Mouse (Mus musculus): ENCODE results near the gene Hectd3.

The Hectd3 gene

DNA sequence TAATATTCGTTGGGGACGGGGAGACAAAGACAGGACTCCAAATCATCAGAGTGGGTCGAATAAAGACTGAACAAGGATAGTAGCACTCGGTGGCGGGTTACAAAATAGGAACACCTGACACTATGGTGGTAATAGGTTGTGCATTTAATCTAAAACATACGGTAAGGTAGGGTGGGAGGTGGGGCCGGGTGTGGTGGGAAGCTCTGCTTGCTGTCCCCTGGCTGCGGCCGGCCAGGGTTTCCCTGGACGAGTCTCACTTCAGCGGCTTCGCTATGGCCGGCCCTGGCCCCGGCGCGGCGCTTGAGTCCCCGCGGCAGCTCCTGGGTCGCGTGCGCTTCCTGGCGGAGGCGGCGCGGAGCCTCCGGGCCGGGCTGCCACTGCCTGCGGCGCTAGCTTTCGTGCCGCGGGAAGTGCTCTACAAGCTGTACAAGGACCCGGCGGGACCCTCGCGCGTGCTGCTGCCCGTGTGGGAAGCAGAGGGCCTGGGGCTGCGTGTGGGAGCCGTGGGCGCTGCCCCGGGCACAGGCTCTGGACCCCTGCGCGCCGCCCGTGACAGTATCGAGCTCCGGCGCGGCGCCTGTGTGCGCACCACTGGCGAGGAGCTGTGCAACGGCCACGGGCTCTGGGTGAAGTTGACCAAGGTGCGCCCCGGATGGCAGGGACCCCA is at the start of gene Hectd3:
Gene Hectd3, plus strand, starts transcription at position 187 of the 667 bp plus-strand sequence.
- no peak for DNase-seq (ENCODE audit: low spot score in 2 of 2)

DNA sequence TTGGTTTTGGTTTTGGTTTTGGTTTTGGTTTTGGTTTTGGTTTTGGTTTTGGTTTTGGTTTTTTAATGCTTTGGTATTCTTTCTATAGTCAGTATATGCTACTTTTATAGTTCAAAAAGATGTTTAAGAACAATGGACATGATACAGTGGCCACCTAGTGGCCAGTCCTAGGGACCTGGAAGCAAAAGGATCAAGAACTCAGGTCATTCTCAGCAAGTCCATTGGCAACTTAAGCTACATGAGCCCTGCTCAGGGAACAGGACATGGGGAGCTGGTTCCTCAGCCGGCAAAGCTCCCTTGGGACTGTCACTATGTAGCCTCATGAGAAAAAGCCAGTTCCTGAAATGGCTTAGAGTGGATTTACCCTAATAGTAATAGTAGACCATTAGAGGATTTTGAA is 43.5 kb upstream of the Hectd3 start:
- DNase-seq (ENCODE audit: low spot score in 2 of 2), result no peak

DNA sequence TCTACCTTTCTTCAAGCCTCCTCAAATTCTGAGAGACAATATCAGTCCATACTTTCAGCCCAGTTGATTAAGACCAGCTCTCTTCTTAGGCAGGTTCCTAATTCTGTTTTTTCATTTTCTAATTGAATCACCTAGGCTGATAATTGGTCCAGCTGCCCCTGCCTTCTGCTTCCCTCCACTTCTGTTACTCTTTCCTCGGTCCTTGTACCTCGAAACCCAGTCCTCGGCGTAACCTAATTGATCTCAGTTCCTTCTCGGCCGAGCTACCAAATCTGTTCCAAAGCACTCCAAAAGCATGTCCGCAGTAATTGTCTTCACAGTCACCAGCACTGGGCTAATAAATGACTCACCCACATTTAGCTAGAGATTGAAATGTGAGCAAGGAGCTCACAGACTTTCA is 40.2 kb upstream of the Hectd3 start:
- no peak for DNase-seq (ENCODE audit: low spot score in 2 of 2)

DNA sequence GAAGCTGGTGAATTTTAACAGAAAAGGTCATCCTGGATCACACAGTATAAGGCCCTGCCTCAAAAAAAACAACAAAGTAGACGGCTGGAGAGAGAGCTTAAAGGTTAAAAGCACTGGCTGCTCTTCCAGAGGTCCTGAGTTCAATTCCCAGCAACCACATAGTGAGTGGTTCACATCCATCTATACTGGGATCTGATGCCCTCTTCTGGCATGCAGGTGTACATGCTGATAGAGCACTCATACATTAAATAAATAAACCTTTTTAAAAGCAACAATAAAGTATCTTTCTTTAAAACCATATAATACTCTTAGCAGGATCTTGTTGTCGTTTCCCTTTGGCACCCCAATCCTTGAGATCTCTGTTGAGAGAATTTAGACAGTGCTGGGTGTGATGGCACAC is 18.6 kb upstream of the Hectd3 start:
- DNase-seq (ENCODE audit: low spot score in 2 of 2), result no peak

DNA sequence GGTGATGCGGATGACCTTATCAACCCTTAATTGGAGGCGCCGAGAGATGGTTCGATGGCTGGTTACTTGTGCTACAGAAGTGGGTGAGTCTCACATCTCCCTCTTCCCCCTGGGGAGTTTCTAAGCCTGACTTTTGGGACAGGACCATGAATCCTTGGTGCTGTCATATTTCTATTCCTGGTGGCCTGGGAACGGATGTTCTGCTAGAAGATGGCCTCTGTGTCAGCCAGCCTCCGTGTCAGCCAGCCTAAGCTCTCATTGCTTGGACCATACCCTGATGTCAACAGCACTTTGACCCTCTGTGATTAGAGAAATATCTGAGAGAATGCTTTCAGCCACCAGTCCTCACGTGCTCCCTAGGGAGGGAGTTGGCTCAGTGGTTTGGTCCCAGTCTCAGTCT is 9.4 kb upstream of the Hectd3 start:
- DNase-seq (ENCODE audit: low spot score in 2 of 2), result no peak

DNA sequence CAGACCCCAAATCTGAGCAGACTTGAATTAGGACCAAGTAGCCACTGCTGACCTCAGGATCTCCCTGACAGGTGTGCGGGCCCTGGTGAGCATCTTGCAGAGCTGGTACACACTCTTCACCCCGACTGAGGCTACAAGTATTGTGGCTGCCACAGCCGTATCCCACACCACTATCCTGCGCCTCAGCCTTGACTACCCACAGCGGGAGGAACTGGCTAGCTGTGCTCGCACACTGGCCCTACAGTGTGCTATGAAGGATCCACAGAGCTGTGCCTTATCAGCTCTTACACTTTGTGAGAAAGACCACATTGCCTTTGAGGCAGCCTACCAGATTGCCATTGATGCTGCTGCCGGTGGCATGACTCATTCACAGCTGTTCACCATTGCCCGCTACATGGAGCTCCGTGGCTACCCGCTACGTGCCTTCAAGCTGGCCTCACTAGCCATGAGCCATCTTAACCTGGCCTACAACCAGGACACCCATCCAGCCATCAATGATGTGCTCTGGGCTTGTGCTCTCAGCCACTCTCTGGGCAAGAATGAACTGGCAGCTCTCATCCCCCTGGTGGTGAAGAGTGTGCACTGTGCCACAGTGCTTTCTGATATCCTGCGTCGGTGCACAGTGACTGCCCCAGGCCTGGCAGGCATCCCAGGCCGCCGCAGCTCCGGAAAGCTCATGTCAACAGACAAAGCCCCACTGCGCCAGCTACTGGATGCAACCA is 8.6 kb upstream of the Hectd3 start:
- peak in 1 of 2 experiments; percentile 48 for DNase-seq (ENCODE audit: low spot score in 2 of 2)

DNA sequence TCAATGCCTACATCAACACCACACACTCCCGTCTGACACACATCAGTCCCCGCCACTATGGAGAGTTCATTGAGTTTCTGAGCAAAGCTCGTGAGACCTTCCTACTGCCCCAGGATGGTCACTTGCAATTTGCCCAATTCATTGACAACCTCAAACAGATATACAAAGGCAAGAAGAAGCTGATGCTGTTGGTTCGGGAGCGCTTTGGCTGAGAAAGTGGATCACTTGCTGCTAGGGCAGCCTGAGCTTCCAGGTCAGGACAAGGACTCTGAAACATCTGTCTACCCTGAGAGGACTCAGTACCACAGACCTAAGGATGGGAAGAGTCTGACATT is 8.0 kb upstream of the Hectd3 start:
- no peak for DNase-seq (ENCODE audit: low spot score in 2 of 2)

DNA sequence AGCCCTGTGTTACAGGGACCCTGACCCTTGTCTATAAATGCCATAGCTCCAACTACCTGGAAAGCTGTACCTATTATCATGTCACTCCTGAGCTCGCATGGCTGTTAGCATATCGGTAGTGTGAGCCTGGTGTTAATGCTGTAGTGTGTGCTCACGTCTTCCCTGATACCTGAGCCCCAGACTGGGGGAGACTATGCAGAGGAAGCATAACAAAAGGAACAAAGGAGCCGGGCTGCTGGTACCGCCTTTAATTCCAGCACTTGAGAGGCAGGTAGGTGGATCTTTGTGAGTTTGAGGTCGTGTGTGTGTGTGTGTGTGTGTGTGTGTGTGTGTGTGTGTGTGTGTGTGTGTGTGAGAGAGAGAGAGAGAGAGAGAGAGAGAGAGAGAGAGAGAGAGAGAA is 5.4 kb upstream of the Hectd3 start:
- DNase-seq (ENCODE audit: low spot score in 2 of 2), result no peak

DNA sequence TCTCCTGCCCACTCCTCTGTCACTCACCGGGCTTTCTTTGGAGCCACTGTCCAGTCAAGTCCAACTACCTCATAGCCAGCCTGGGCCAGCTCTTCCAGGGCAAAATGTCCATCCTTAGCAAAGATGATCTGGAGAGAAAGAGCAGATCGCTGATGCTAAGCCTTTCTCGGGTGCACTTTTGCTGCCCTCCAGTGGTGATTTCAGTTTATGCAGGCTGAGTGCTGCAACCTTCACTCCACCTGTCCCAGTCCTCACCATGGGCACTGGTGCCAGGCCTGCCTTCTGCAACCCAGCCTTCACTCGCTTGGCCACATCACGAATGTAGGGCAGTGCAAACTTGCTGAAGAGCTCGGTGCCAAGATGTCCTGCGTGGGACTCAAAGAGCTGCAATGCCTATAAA is 3.8 kb upstream of the Hectd3 start:
- peak; percentile 68 to 77 for DNase-seq (ENCODE audit: low spot score in 2 of 2)

DNA sequence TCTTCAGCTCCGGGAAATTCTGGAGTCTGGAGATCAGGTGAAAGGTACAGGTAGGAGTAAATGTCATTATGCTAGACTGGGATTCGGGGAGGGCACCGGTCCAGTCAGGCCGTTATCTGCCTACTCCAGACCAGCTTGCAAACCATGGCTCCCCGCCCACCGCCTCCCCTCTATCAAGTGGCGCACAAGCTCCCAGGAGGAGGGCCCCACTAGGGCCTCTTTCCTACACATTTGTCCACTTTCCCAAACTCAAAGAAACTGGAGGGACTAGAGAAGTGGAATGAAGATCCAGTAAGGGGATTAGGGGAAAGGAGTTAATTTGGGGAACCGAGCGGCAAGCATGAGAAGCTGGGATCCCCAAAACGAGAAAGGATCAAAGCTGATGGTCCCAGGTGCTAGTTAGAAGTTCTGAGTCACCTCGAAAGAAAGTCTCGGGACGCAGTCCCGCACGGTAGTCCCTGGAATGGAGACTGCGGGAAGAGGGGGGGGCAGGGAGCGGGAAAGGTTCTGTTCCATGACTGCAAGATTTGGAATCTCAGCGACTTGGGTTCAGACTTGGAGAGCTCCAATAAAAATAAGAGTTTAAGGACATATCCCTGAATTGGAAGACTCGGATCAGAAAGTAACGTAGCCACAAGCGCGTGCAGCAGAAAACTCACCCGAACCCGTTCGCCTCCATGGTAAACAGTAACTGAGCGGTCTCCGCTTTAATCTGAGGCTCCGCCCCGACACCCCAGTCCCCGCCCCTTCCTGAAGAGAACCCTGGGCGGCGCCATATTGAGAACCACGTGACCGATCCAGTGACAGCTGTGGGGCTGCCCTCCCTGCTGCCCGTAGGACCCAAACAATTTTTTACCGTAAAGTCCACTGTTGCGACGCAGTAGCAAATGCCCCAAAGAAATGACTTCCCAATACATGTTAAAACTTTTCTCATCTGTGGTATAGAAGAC is 1.2 kb upstream of the Hectd3 start, which contains the start of gene Urod:
Gene Urod, minus strand, starts transcription at position 742 of the 950 bp plus-strand sequence.
- peak; percentile 92 to 93 for DNase-seq (ENCODE audit: low spot score in 2 of 2)

DNA sequence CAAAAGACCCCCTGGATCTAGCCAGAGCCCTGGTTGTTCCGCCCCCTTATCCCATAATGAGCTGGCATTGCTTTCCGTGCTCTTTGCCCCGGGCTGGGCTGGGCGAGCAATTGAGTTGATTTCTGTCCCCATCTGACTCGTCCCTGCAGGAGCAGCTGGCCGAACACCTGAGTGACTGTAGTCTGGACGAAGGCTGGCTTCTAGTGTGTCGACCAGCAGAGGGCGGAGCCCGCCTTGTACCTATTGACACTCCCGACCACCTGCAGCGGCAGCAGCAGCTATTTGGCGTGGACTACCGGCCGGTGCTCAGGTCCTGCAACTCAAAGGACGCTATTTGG is 650 bp downstream of the Hectd3 start:
- no peak for DNase-seq (ENCODE audit: low spot score in 2 of 2)

DNA sequence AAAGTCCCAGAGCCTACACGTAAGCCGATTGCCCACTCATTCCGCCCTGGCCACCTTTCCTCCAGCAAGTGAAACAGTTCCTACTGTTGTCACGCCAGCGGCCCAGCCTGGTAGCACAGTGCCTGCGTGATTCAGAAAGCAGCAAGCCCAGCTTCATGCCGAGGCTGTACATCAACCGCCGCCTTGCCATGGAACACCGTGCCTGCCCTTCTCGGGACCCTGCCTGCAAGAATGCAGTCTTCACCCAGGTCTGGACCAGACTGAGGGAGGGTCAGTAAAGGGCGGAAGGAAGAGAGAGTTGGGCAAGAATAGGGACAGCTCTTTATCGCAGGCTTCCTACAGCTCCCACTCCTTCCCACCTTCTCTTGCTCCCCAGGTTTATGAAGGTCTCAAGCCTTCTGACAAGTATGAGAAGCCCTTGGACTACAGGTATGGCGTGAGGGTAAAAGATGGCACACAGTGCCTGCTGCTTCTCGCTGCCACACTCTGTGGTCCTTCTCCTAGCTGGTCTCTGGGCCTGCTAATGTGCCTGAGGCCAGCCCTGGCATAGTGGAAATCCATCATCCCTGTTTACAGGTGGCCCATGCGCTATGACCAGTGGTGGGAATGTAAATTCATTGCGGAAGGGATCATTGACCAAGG is 4.5 kb downstream of the Hectd3 start:
- no peak for DNase-seq (ENCODE audit: low spot score in 2 of 2)

DNA sequence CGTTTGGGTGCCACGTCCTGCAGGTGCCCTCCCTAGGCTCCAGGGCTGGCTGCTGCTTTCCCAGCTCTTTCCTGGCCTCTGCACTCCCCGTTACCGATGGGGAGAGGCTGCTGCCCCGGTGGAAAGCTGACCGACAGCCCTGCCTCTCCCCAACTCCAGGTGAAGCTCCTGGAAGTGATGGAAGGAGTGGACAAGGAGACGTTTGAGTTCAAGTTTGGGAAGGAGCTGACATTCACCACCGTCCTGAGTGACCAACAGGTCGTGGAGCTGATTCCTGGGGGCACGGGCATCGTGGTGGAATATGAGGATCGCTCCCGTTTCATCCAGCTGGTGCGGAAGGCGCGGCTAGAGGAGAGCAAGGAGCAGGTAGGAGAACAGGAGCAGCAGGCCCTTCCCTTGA is 6.8 kb downstream of the Hectd3 start:
- DNase-seq (ENCODE audit: low spot score in 2 of 2), result no peak

DNA sequence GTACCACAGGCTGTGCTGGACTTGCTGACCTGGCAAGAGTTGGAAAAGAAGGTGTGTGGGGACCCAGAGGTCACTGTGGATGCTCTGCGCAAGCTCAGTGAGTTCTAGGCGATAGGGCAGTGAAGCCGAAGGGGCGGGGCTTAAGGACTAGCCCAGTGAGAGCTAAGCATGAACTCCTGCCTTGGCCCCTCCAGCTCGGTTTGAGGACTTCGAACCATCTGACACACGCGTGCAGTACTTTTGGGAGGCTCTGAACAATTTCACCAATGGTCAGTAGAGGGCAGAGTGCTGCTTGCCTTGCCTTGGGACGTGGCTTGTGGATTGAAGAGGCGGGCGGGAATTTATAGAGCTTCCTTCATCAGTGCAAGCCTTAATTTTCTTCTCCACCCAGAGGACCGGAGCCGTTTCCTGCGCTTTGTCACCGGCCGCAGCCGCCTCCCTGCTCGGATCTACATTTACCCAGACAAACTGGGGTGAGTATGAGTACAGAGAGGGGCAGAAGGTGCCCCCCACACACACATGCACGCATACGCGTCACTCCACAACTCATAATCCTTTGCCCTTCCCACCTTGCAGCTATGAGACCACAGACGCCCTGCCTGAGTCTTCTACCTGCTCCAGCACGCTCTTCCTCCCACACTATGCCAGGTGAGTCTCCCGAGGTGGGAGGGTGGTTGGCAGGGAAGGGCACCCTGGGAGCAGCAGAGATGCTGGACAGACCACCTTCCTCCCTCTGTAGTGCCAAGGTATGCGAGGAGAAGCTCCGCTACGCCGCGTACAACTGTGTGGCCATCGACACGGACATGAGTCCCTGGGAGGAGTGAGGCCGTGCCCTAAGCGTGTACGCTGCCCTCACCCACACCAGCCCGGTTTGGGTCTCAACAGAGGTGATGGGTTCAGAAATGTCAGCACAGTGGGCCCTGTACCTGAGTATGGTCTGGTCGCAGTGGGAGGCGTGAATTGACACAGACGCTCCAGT is 7.7 kb downstream of the Hectd3 start:
- peak in 1 of 2 experiments; percentile 55 for DNase-seq (ENCODE audit: low spot score in 2 of 2)

DNA sequence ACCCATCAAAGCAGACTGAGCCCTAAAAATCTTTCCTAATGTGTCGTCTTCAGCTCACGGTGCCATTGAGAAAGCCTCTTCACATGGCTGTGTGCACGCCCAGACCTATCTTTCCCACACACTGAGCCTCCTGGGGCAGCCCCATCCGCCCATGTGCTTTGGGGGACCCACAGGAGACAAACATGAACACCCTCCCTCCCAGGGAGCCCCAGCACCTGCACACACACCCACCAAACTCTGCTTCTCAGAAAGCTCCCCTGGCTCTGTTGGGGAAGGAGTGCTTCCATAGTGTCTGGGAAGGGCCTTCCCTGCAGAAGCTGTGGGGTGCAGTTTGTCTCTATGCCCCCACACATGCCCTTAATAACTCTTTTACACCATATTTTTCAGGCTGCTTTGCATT is 9.5 kb downstream of the Hectd3 start:
- DNase-seq (ENCODE audit: low spot score in 2 of 2), result no peak

DNA sequence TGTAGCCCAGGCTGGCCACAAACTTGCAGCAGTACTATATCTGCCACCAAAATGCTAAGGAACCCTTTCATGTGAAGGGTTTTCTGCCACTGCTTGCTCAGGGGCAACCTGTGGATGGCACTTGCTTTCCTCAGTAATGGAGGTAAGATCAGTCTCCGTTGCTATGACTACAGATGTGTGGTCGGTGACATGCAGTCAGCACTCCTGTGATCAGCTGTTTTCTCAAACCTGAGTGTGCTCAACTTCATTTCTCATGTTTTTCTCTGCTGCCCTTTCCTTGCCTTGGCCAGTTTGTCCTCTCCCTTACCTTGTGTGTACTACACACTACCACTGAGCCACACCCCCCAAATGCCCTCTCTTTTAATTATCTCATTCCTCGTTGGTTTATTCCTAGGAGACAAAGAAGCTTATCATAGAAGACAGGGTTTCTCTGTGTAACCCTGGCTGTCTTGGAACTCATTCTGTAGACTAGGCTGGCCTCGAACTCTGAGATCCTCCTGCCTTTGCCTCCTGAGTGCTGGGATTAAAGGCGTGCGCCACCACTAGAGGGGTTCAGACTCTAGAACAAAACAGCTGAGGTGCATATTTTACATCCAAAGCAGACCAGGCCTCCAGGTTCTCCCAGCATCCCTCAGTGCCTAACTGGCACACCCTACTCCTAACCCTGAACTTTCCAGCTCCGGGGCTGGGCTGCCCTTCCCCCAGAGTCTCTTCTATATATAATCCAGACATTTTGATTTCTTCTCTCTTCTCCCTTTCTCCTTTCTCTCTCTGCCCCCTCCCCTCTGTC is 10.7 kb downstream of the Hectd3 start:
- DNase-seq (ENCODE audit: low spot score in 2 of 2), result no peak

DNA sequence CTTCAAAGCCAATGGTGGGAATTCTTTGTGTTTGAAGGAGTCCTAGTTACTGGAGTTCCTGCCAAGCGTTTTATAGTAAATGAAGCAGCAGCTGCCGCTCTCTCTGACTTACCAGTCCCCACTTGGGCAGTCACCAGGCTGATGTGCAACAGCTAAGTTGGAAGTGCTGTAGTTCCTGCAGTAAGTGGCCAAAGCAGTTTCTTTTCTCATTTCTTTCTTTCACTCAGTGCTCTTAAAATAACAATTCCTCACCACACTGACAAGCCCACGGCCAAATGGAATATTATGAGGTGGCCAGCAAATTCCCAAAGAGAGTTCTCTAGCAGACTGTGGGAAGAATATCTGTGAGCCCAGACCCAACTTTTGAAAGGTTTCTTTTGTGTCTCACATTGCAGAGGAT is 11.9 kb downstream of the Hectd3 start:
- no peak for DNase-seq (ENCODE audit: low spot score in 2 of 2)

DNA sequence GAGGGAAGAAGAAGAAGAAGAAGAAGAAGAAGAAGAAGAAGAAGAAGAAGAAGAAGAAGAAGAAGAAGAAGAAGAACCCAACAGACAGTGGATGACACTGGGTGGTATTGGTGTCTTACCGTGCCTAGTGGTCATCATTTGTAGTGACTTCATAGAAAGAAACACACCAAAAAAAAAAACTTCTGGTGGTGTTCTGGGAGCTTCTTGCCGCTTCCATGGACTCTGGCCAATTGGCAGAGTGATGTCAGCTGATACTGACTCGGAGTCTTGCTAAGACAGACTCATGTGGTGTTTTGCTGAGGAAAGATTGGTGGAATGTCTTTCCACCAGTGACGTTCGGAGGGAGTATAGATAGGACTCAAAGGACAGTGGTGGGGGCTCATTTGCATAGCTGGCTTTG is 15.1 kb downstream of the Hectd3 start:
- no peak for DNase-seq (ENCODE audit: low spot score in 2 of 2)

DNA sequence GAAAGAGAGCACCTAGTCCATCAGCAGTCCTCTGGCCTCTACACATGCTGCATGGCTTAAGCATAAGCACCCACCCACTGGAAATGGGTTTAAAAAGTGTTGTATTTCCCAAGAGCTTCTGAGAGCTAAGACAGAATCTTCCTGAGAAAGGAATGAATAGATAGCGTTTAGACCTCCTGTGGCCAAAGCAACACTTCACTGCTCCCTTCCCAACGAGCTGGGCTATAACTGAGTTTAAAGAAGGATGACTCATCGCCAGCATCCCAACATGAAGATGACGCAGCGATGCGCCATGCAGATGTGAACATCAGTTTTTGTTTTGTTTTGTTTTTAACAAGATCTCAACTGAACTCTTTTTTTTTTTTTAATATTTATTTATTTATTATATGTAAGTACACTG is 18.5 kb downstream of the Hectd3 start:
- no peak for DNase-seq (ENCODE audit: low spot score in 2 of 2)

DNA sequence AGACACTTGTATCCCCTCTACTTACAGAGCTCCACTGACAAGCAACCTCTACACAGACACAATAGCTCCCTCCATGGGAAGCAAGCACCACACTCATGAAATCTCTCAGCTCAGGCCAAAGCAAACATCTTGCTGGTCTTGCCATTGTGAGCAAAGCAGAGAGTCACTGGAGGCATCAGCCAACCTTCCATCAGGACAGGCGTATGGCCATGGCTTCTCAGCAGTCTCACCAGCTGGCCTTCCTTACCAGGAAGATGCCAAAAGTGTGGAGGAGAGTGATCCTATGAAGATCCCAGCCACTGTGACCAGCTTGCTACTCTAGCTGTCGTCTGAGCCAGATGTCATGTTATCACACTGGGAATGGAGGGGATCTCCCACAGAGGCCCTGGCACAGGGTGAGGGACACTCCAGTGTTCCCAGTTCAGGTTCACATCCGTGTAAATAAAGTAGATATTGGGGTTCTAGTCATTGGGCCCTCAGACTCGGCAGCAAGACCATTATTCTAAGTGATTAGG is 19.8 kb downstream of the Hectd3 start:
- no peak for DNase-seq (ENCODE audit: low spot score in 2 of 2)
